Mouse (Mus musculus) testis, adult 2 months (tissue): ENCODE data around the gene Sephs2. TPM values are rescaled to one million over a fixed set of nuclear protein-coding genes. Genes with fewer than 3 reads are reported as not detected.
A peak's percentile ranks its signal among the peaks of the same experiment; 100 is the strongest.

Experiments
- H3K27ac ChIP-seq: fragments of 200-500 bp; 2 replicates; pipeline ENCODE4 v1.5.1; 2012; ENCODE audit warnings: low read depth, low read length; ENCODE audit not compliant: control insufficient read depth, insufficient read depth
- H3K27me3 ChIP-seq: fragments of 200-500 bp; 2 replicates; pipeline ENCODE4 v1.6.1; 2012; ENCODE audit warnings: mild to moderate bottlenecking, low read length, moderate library complexity; ENCODE audit not compliant: control insufficient read depth, insufficient read depth
- H3K36me3 ChIP-seq: fragments of 200-500 bp; 2 replicates; pipeline ENCODE4 v1.6.1; 2012; ENCODE audit warnings: mild to moderate bottlenecking, low read length; ENCODE audit not compliant: control insufficient read depth, insufficient read depth
- H3K4me1 ChIP-seq: fragments of 200-500 bp; 2 replicates; pipeline ENCODE4 v1.6.1; 2012; ENCODE audit warnings: low read length; ENCODE audit not compliant: control insufficient read depth, insufficient read depth
- H3K4me3 ChIP-seq: fragments of 200-500 bp; 2 replicates; pipeline ENCODE4 v1.5.1; 2012; ENCODE audit warnings: low read depth, mild to moderate bottlenecking, low read length, moderate library complexity, mixed read lengths; ENCODE audit not compliant: control insufficient read depth
- CTCF ChIP-seq: fragments of 200-500 bp; IDR thresholded peaks from 2 replicates; pipeline ENCODE4 v1.5.1; 2012; ENCODE audit warnings: low read depth, mild to moderate bottlenecking, inconsistent platforms, low read length, moderate library complexity; ENCODE audit not compliant: control insufficient read depth, insufficient read depth, insufficient replicate concordance
- POLR2A ChIP-seq: fragments of 200-500 bp; IDR thresholded peaks from 2 replicates; pipeline ENCODE4 v1.6.1; 2012; ENCODE audit warnings: low read depth, mild to moderate bottlenecking, inconsistent platforms, low read length, moderate library complexity; ENCODE audit not compliant: control insufficient read depth
- polyA plus RNA-seq: library from polyadenylated mRNA; depleted of rRNA; stranded (reverse); fragments of >200 nt; gene quantifications from 2 replicates; pipeline ENCODE4 v1.2.3, GENCODE M21; 2012

Gene Sephs2
- polyA plus RNA-seq, 1 experiment = 79.1 TPM

GRCm38 (mm10) chr7:127281114-127281513 lies 7.3 kb upstream of the Sephs2 start:
- H3K27ac ChIP-seq = no peak overlapping the region
- TF ChIP-seq CTCF (no peak), POLR2A (no peak)
- no peaks in the 10 kb centered on the region for H3K36me3 ChIP-seq

GRCm38 (mm10) chr7:127280092-127280491 lies 6.2 kb upstream of the Sephs2 start:
- no peak overlapping the region for H3K4me3 ChIP-seq
- no peak overlapping the region for H3K27ac ChIP-seq
- no peaks in the 10 kb centered on the region for H3K27me3 ChIP-seq
- no peaks in the 10 kb centered on the region for H3K36me3 ChIP-seq
- H3K4me1 ChIP-seq = peaks cover 10% of the 10 kb centered on the region
- TF ChIP-seq POLR2A (no peak), CTCF (no peak)

More at GRCm38 (mm10) chr7:127281114-127281513, 7.3 kb upstream of the Sephs2 start:
- peaks cover 10% of the 10 kb centered on the region for H3K4me1 ChIP-seq
- no peaks in the 10 kb centered on the region for H3K27me3 ChIP-seq
- H3K4me3 ChIP-seq = no peak overlapping the region

- Histone ChIP-seq H3K4me3 (no peak overlapping the region), H3K36me3 (no peaks in the 10 kb centered on the region), H3K4me1 (peaks cover 10% of the 10 kb centered on the region), H3K27ac (no peak overlapping the region), H3K27me3 (no peaks in the 10 kb centered on the region)
- TF ChIP-seq POLR2A = no peak
- peak; percentile 40; the same call in 1 of the 2 replicates for TF ChIP-seq CTCF
Measured at GRCm38 (mm10) chr7:127278311-127278710, 4.5 kb upstream of the Sephs2 start.

DNA sequence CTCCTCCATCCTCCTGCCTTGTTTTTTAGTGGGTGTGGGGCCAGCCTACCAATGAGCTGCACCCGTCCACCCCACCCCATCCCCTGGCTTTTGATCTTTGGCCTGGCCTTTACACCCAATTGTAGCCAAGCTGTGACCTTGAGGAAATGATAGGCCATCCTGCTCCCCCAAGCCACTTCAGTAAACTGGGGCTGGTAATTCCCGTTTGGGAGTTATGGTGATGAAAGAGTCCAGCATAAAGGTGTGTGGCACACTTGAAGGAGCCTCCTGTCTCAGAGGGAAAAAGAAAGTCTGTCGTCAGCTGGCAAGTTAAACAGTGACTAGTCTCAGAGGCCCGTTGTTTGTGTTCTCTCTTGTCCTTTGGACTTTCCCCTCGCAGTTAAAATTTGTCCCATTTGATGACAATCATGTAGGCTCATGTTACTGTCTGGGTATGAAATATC lies 2.7 kb upstream of the Sephs2 start:
- H3K4me1 ChIP-seq = peaks cover 10% of the 10 kb centered on the region
- peaks cover 2% of the 10 kb centered on the region for H3K36me3 ChIP-seq
- H3K27ac ChIP-seq = no peak overlapping the region
- TF ChIP-seq POLR2A (no peak), CTCF (no peak)
- H3K4me3 ChIP-seq = no peak overlapping the region
- no peaks in the 10 kb centered on the region for H3K27me3 ChIP-seq

GRCm38 (mm10) chr7:127273118-127273923 lies 534 bp downstream of the Sephs2 start:
- TF ChIP-seq CTCF (no peak), POLR2A (peak; percentile 42; the same call in 1 of the 2 replicates)
- peaks cover 8% of the 10 kb centered on the region for H3K4me1 ChIP-seq

GRCm38 (mm10) chr7:127272566-127272965 lies 1.3 kb downstream of the Sephs2 start:
- H3K27me3 ChIP-seq = no peaks in the 10 kb centered on the region
- peaks cover 2% of the 10 kb centered on the region for H3K36me3 ChIP-seq
- TF ChIP-seq POLR2A (no peak), CTCF (no peak)
- H3K27ac ChIP-seq = peak overlapping the region; percentile 44
- H3K4me1 ChIP-seq = peaks cover 7% of the 10 kb centered on the region
- H3K4me3 ChIP-seq = peak overlapping the region; percentile 95

More at GRCm38 (mm10) chr7:127273118-127273923, 534 bp downstream of the Sephs2 start:
- Histone ChIP-seq H3K27me3 (no peaks in the 10 kb centered on the region), H3K27ac (peak overlapping the region; percentile 86), H3K4me3 (peak overlapping the region; percentile 95), H3K36me3 (peaks cover 2% of the 10 kb centered on the region)

DNA sequence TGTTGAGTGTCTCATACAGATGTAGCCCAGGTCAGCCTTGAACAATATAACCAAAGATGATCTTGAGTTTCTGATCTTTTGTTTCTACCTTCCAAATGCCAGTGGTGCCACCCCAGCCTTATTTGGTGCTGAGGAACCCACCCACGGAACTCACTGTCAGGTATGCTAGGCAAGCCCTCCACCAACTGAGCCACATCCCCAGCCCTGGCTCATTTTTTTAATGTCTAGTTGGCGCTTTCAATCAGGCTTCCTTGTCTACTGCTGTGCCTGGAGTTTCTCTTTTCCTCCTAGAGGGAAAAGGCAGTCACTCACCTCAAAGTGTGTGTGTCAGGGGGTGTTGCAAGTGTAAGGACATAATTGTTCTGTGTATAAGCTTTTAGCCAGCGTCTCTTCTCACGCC lies 2.8 kb downstream of the Sephs2 start:
- Histone ChIP-seq H3K4me3 (peak overlapping the region; percentile 71), H3K27me3 (no peaks in the 10 kb centered on the region), H3K27ac (no peak overlapping the region), H3K4me1 (peaks cover under 1% of the 10 kb centered on the region), H3K36me3 (peaks cover 2% of the 10 kb centered on the region)
- TF ChIP-seq CTCF (no peak), POLR2A (no peak)

DNA sequence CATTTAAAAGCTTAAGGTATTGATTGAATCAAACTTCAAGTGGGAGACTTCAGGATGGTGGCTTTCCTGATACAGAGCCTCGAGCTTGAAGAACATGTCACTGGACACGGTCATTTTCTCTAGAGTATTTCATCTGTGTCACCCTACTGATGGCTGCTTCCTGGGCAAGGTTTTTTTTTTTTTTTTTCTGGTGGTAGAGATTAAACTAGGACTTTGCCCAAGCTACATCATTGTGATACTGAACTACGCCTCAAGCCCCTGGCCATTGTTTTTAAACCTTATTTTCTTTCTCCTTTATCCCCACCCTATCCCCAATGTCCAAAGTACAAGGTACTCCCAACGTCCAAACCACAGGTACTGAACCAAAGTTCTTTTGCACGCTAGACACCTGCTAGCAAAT lies 3.2 kb downstream of the Sephs2 start:
- Histone ChIP-seq H3K27ac (no peak overlapping the region), H3K4me1 (no peaks in the 10 kb centered on the region; the same call in 1 of the 2 replicates)
- no peak for TF ChIP-seq CTCF
- no peak for TF ChIP-seq POLR2A

More for the DNA sequence above, 3.2 kb downstream of the Sephs2 start:
- Histone ChIP-seq H3K4me3 (peak overlapping the region; percentile 71; the same call in 1 of the 2 replicates), H3K27me3 (no peaks in the 10 kb centered on the region), H3K36me3 (peaks cover 2% of the 10 kb centered on the region)
